Mouse (Mus musculus) CH12.LX (cell line): ENCODE results near the gene Asnsd1. TPM values are rescaled to one million over a fixed set of nuclear protein-coding genes. Genes with fewer than 3 reads are reported as not detected.

ENCODE experiments used
- DNase-seq: peaks from one replicate; pipeline ENCODE4 v3.0.0-alpha.2; 2013; ENCODE audit errors: extremely low read depth
- H3K27ac ChIP-seq: 2 replicates; pipeline ENCODE4 v1.5.1; 2012; ENCODE audit warnings: low read depth, mild to moderate bottlenecking, control low read depth, moderate library complexity; ENCODE audit not compliant: insufficient read depth
- H3K27me3 ChIP-seq: replicated peaks from 2 replicates; pipeline ENCODE3; 2012; ENCODE audit warnings: inconsistent platforms
- H3K36me3 ChIP-seq, 2 experiments: replicated peaks in 1 of 2; 2 replicates each; pipeline versions ENCODE3 to v1.6.1; 2012; ENCODE audit warnings: inconsistent platforms in 1 of 2, low read length in 1 of 2, mild to moderate bottlenecking in 1 of 2, mixed read lengths in 1 of 2, moderate library complexity in 1 of 2; ENCODE audit not compliant: control insufficient read depth in 1 of 2, insufficient read depth in 1 of 2
- H3K4me1 ChIP-seq, 2 experiments: 2 replicates each; pipeline ENCODE4 v1.6.1; 2012; ENCODE audit warnings: inconsistent platforms in 1 of 2, moderate library complexity in 1 of 2; ENCODE audit not compliant: insufficient read depth in 2 of 2, control insufficient read depth in 1 of 2
- H3K4me2 ChIP-seq: 2 replicates; pipeline ENCODE4 v1.6.1; 2012; ENCODE audit warnings: low read depth, mild to moderate bottlenecking, control low read depth; ENCODE audit not compliant: poor library complexity, insufficient read depth, severe bottlenecking
- H3K4me3 ChIP-seq, 3 experiments: fragments of 150-350 bp in 1 of 3; sonication (generic) in 1 of 3; replicated peaks in 1 of 3; 2 replicates each; pipeline versions ENCODE3 to v1.5.1; 2011 to 2012; ENCODE audit warnings: low read depth in 2 of 3, low read length in 2 of 3, mild to moderate bottlenecking in 2 of 3, moderate library complexity in 2 of 3, control low read depth in 1 of 3, improper control_type of control experiment in 1 of 3, inconsistent platforms in 1 of 3, mixed read lengths in 1 of 3; ENCODE audit not compliant: poor library complexity in 1 of 3
- H3K79me2 ChIP-seq: replicated peaks from 2 replicates; pipeline ENCODE4 v1.6.1; 2012; ENCODE audit warnings: mild to moderate bottlenecking, moderate library complexity; ENCODE audit not compliant: control insufficient read depth, poor library complexity, insufficient read depth, severe bottlenecking; ENCODE audit errors: extremely low read depth
- H3K9ac ChIP-seq: 2 replicates; pipeline ENCODE4 v1.6.1; 2012; ENCODE audit warnings: low read depth, mild to moderate bottlenecking, control low read depth, moderate library complexity; ENCODE audit not compliant: insufficient read depth
- H3K9me3 ChIP-seq: replicated peaks from 2 replicates; pipeline ENCODE3; 2012; ENCODE audit warnings: low read length, inconsistent platforms, mixed read lengths
- CHD1 ChIP-seq: IDR thresholded peaks from 2 replicates; pipeline ENCODE4 v1.6.1; 2012; ENCODE audit warnings: low read depth, low read length, improper control_type of control experiment, inconsistent platforms
- CHD2 ChIP-seq: IDR thresholded peaks from 2 replicates; pipeline ENCODE4 v1.6.1; 2011; ENCODE audit warnings: low read length, improper control_type of control experiment
- CTCF ChIP-seq, 2 experiments: IDR thresholded peaks in 1 of 2; conservative IDR thresholded peaks in 1 of 2; 2 replicates each; pipeline ENCODE4 v1.5.1; 2011 to 2012; ENCODE audit warnings: low read depth in 2 of 2, low read length in 2 of 2, improper control_type of control experiment in 1 of 2, inconsistent platforms in 1 of 2, mild to moderate bottlenecking in 1 of 2, moderate library complexity in 1 of 2
- E2F4 ChIP-seq: IDR thresholded peaks from 2 replicates; pipeline ENCODE4 v1.6.1; 2011; ENCODE audit warnings: low read depth, low read length, improper control_type of control experiment; ENCODE audit not compliant: insufficient replicate concordance
- ELF1 ChIP-seq: IDR thresholded peaks from 2 replicates; pipeline ENCODE4 v1.6.1; 2014; ENCODE audit warnings: low read depth, mild to moderate bottlenecking, inconsistent platforms, low read length, improper control_type of control experiment
- EP300 ChIP-seq: IDR thresholded peaks from 2 replicates; pipeline ENCODE4 v1.6.1; 2011; ENCODE audit warnings: low read length, improper control_type of control experiment
- ETS1 ChIP-seq: conservative IDR thresholded peaks from 2 replicates; pipeline ENCODE4 v1.6.1; 2012; ENCODE audit warnings: low read depth, mild to moderate bottlenecking, inconsistent platforms, low read length, improper control_type of control experiment, moderate library complexity
- GABPA ChIP-seq: IDR thresholded peaks from 2 replicates; pipeline ENCODE4 v1.6.1; 2012; ENCODE audit warnings: low read depth, low read length, improper control_type of control experiment, inconsistent platforms; ENCODE audit not compliant: insufficient replicate concordance
- HCFC1 ChIP-seq: IDR thresholded peaks from 2 replicates; pipeline ENCODE4 v1.6.1; 2012; ENCODE audit warnings: low read depth, mild to moderate bottlenecking, inconsistent platforms, low read length, improper control_type of control experiment
- IRF4 ChIP-seq: IDR thresholded peaks from 2 replicates; pipeline ENCODE4 v1.6.1; 2014; ENCODE audit warnings: low read depth, mild to moderate bottlenecking, inconsistent platforms, low read length, improper control_type of control experiment
- JUND ChIP-seq: conservative IDR thresholded peaks from 2 replicates; pipeline ENCODE4 v1.6.1; 2011; ENCODE audit warnings: low read depth, low read length, improper control_type of control experiment
- KAT2A ChIP-seq: IDR thresholded peaks from 2 replicates; pipeline ENCODE4 v1.6.1; 2012; ENCODE audit warnings: low read length, improper control_type of control experiment, inconsistent platforms; ENCODE audit not compliant: insufficient replicate concordance
- MAFK ChIP-seq: IDR thresholded peaks from 2 replicates; pipeline ENCODE4 v1.6.1; 2011; ENCODE audit warnings: low read length, improper control_type of control experiment; ENCODE audit not compliant: insufficient replicate concordance
- MAX ChIP-seq: IDR thresholded peaks from 2 replicates; pipeline ENCODE4 v1.6.1; 2011; ENCODE audit warnings: low read length, improper control_type of control experiment
- MAZ ChIP-seq: IDR thresholded peaks from 2 replicates; pipeline ENCODE4 v1.6.1; 2012; ENCODE audit warnings: low read depth, mild to moderate bottlenecking, inconsistent platforms, low read length, improper control_type of control experiment, moderate library complexity
- MXI1 ChIP-seq: IDR thresholded peaks from 2 replicates; pipeline ENCODE4 v1.6.1; 2011; ENCODE audit warnings: mild to moderate bottlenecking, low read depth, low read length, improper control_type of control experiment
- MYC ChIP-seq: IDR thresholded peaks from 2 replicates; pipeline ENCODE4 v1.6.1; 2011; ENCODE audit warnings: low read depth, mild to moderate bottlenecking, improper control_type of control experiment, low read length
- NELFE ChIP-seq: IDR thresholded peaks from 2 replicates; pipeline ENCODE4 v1.6.1; 2011; ENCODE audit warnings: low read depth, low read length, improper control_type of control experiment
- NRF1 ChIP-seq: IDR thresholded peaks from 2 replicates; pipeline ENCODE4 v1.6.1; 2014; ENCODE audit warnings: low read depth, mild to moderate bottlenecking, inconsistent platforms, low read length, improper control_type of control experiment, moderate library complexity
- PAX5 ChIP-seq: IDR thresholded peaks from 2 replicates; pipeline ENCODE4 v1.6.1; 2012; ENCODE audit warnings: low read length, inconsistent platforms, mixed read lengths
- POLR2A ChIP-seq: IDR thresholded peaks from 2 replicates; pipeline ENCODE4 v1.6.1; 2011; ENCODE audit warnings: low read depth, mild to moderate bottlenecking, improper control_type of control experiment, low read length
- POLR2AphosphoS2 ChIP-seq: IDR thresholded peaks from 2 replicates; pipeline ENCODE4 v1.6.1; 2011; ENCODE audit warnings: low read depth, low read length, improper control_type of control experiment
- RAD21 ChIP-seq: IDR thresholded peaks from 2 replicates; pipeline ENCODE4 v1.6.1; 2011; ENCODE audit warnings: low read depth, mild to moderate bottlenecking, low read length, improper control_type of control experiment, moderate library complexity
- RCOR1 ChIP-seq: conservative IDR thresholded peaks from 2 replicates; pipeline ENCODE4 v1.6.1; 2012; ENCODE audit warnings: low read depth, mild to moderate bottlenecking, inconsistent platforms, low read length, improper control_type of control experiment
- SIN3A ChIP-seq: IDR thresholded peaks from 2 replicates; pipeline ENCODE4 v1.6.1; 2012; ENCODE audit warnings: low read length, improper control_type of control experiment, inconsistent platforms
- SMC3 ChIP-seq: IDR thresholded peaks from 2 replicates; pipeline ENCODE4 v1.6.1; 2011; ENCODE audit warnings: low read depth, low read length, improper control_type of control experiment
- TBP ChIP-seq: conservative IDR thresholded peaks from 2 replicates; pipeline ENCODE4 v1.6.1; 2011; ENCODE audit warnings: low read depth, low read length, improper control_type of control experiment
- TCF12 ChIP-seq: IDR thresholded peaks from 2 replicates; pipeline ENCODE4 v1.6.1; 2014; ENCODE audit warnings: low read depth, mild to moderate bottlenecking, inconsistent platforms, low read length, improper control_type of control experiment
- UBTF ChIP-seq: IDR thresholded peaks from 2 replicates; pipeline ENCODE4 v1.6.1; 2012; ENCODE audit warnings: low read depth, mild to moderate bottlenecking, inconsistent platforms, low read length, improper control_type of control experiment, moderate library complexity
- USF2 ChIP-seq: conservative IDR thresholded peaks from 2 replicates; pipeline ENCODE4 v1.6.1; 2011; ENCODE audit warnings: low read depth, low read length, improper control_type of control experiment
- ZC3H11A ChIP-seq: IDR thresholded peaks from 2 replicates; pipeline ENCODE4 v1.6.1; 2012; ENCODE audit warnings: low read depth, mild to moderate bottlenecking, inconsistent platforms, low read length, improper control_type of control experiment
- ZKSCAN1 ChIP-seq: IDR thresholded peaks from 2 replicates; pipeline ENCODE4 v1.6.1; 2012; ENCODE audit warnings: low read depth, inconsistent platforms, low read length, improper control_type of control experiment, borderline replicate concordance
- ZNF384 ChIP-seq: IDR thresholded peaks from 2 replicates; pipeline ENCODE4 v1.6.1; 2012; ENCODE audit warnings: low read depth, low read length, improper control_type of control experiment, inconsistent platforms
- dilution Hi-C: fragments of 300-500 bp; cut with MboI; formaldehyde crosslinking; loops from 2 replicates; pipeline ENCODE4 v1.14.3; 2020; ENCODE audit warnings: low sequenced_read_pairs; ENCODE audit not compliant: extremely low pct_unique_long_range_greater_than_20kb, extremely low pct_ligation_motif_present
- in situ Hi-C: fragments of 300-500 bp; cut with MboI; formaldehyde crosslinking; loops from 3 replicates; pipeline ENCODE4 v1.14.3; 2019; ENCODE audit warnings: low sequenced_read_pairs, low pct_ligation_motif_present, low pct_unique_long_range_greater_than_20kb, mixed read lengths
- polyA plus RNA-seq: library from polyadenylated mRNA; unstranded; fragments of >175 nt; gene quantifications from 2 replicates; pipeline ENCODE4 v1.2.1, GENCODE M21; 2012; ENCODE audit warnings: low read depth; ENCODE audit not compliant: insufficient read length
- total RNA-seq, 2 experiments: library from RNA; depleted of rRNA; stranded (reverse); fragments of 300-350 nt in 1 of 2; fragments of >200 nt in 1 of 2; gene quantifications; 2 replicates each; pipeline ENCODE4 v1.2.3; 2012 to 2014

Asnsd1 gene
- total RNA-seq (2012; rRNA removed) (76.3 and 81.0 TPM in 2 replicates), total RNA-seq (2014; rRNA removed) (135 and 168 TPM in 2 replicates), polyA plus RNA-seq (159 and 165 TPM in 2 replicates)

DNA sequence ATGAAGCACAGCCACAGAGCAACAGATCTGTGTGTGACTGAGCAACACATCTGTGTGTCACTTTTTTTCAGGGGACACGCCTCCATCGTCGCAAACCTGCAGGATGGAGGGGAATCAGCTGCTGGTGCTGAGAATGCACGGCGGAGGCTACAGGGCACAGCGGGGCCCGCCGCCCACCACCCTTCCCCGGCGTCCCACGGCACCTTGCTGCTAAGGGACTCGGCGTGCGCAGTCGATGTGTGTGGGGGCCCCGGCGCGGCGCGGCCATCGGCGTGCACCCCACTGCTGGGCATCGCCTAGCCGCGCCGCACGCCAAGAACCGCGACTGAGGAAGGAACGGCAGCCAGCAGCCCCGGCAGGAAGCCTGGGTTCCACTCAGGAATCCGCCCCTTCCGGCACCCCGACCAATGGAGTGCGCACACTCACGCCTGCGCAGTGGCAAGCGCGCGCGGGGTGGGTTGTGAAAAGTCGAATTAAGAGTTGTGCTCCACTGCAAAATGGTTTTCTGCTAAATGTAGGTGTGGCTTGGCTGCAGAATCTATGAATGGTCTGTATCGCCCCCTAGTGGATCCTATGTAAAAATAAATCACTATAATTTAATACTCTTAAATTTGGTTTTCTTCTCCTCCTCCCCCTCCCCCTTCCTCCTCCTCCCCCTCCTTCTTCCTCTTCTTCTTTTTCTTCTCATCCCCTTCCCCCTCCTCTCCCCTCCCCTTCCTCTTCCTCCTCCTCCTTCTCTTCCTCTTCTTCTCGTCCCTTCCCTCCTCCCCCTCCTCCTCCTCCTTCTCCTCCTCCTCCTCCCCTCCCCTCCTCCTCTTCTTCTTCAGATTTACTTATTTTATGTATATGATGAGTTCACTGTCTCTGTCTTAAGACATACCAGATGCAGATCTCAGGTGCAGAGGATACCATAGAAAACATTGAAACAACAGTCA is at the start of gene Asnsd1, which contains the start of the genes Asdurf and Gm28551:
Asnsd1 (minus strand) TSS at position 426 of the 935 bp plus-strand sequence.
Asdurf (minus strand) TSS at position 293 of the 935 bp plus-strand sequence.
Gm28551 (minus strand) TSS at position 341 of the 935 bp plus-strand sequence.
- in situ Hi-C loops (no loop called here), dilution Hi-C loops (no loop called here)
- peak within 1 kb of the TSS; percentile 40 for H3K27ac ChIP-seq
- no peaks in the 10 kb centered on the region for H3K9me3 ChIP-seq
- peaks cover 9% of the 10 kb centered on the region; the same call in 1 of the 2 replicates for H3K79me2 ChIP-seq
- no peaks in the 10 kb centered on the region for H3K27me3 ChIP-seq
- peaks cover 10 to 14% of the 10 kb centered on the region in 2 experiments for H3K36me3 ChIP-seq
- peak; percentile 78; the same call in 1 of the 2 replicates for TF ChIP-seq MAZ
- peak; percentile 75; the same call in 1 of the 2 replicates for TF ChIP-seq MXI1
- TF ChIP-seq CHD1: no peak
- TF ChIP-seq IRF4: no peak
- TF ChIP-seq MAX: no peak
- peak; percentile 78 for TF ChIP-seq HCFC1
- peak in 1 of 2 experiments; percentile 61; a peak in 2 of 4 replicates for TF ChIP-seq CTCF (conservative IDR thresholded peaks at IDR 0.05 in 1 of 2, IDR thresholded peaks at IDR 0.05 in 1 of 2; ENCODE audit: low read depth in 2 of 2, low read length in 2 of 2)
- TF ChIP-seq POLR2AphosphoS2: no peak
- TF ChIP-seq RCOR1: no peak
- TF ChIP-seq USF2: no peak
- peak; percentile 97 for TF ChIP-seq NRF1
- TF ChIP-seq TCF12: peak; percentile 64; the same call in 1 of the 2 replicates
- no peak for TF ChIP-seq EP300
- no peak for TF ChIP-seq MAFK
- TF ChIP-seq MYC: peak; percentile 38; the same call in 1 of the 2 replicates
- TF ChIP-seq ZC3H11A: no peak
- 0 out of 2 replicates have a peak, but pooled peaks have one; percentile 42 for TF ChIP-seq KAT2A
- peak; percentile 79 for TF ChIP-seq NELFE
- no peak for TF ChIP-seq PAX5
- 0 out of 2 replicates have a peak, but pooled peaks have one; percentile 52 for TF ChIP-seq CHD2
- TF ChIP-seq RAD21: peak; percentile 65
- no peak for TF ChIP-seq ZNF384
- TF ChIP-seq JUND: no peak
- peak; percentile 73 for TF ChIP-seq SIN3A
- TF ChIP-seq E2F4: 0 out of 2 replicates have a peak, but pooled peaks have one; percentile 80
- no peak for TF ChIP-seq SMC3
- TF ChIP-seq UBTF: no peak
- no peak for TF ChIP-seq TBP
- peak; percentile 84 for TF ChIP-seq ELF1
- no peak for TF ChIP-seq ZKSCAN1
- TF ChIP-seq ETS1: no peak
- peak; percentile 93 for TF ChIP-seq POLR2A
- no peak for TF ChIP-seq GABPA
- peaks cover 3 to 32% of the 10 kb centered on the region in 2 experiments; a peak in 2 of 4 replicates for H3K4me1 ChIP-seq
- DNase-seq: peak; percentile 94
- peak within 1 kb of the TSS; percentile 78 to 89 (median 85) for H3K4me3 ChIP-seq
- H3K9ac ChIP-seq: peak within 1 kb of the TSS; percentile 71
- peak within 1 kb of the TSS; percentile 99 for H3K4me2 ChIP-seq
